Mouse (Mus musculus) heart, postnatal 4 days (tissue): ENCODE data around the gene Reck. TPM values are rescaled to one million over a fixed set of nuclear protein-coding genes. Genes with fewer than 3 reads are reported as not detected.

Source experiments
- DNase-seq: peaks from one replicate; pipeline ENCODE4 v3.0.0; 2021
- total RNA-seq, 2 experiments: library from RNA; stranded (reverse); gene quantifications; 2 replicates each; pipeline ENCODE4 v1.2.3; 2021

Gene Reck
- 10 to 100 TPM; 11.7 to 11.9 TPM for total RNA-seq

GRCm38 (mm10) chr4:43875160-43875918 is at the start of gene Reck:
Gene Reck, plus strand, starts transcription at chr4:43875530.
- peak; percentile 91 for DNase-seq

- DNase-seq: no peak
These were observed 46.5 kb upstream of the Reck start for GRCm38 (mm10) chr4:43828806-43829205.

GRCm38 (mm10) chr4:43832031-43832430 is 43.3 kb upstream of the Reck start:
- DNase-seq: no peak

GRCm38 (mm10) chr4:43833752-43834151 is 41.6 kb upstream of the Reck start:
- no peak for DNase-seq

- no peak for DNase-seq
These were observed 40.6 kb upstream of the Reck start for GRCm38 (mm10) chr4:43834749-43835148.

GRCm38 (mm10) chr4:43838326-43838725 is 37.0 kb upstream of the Reck start:
- DNase-seq: no peak

- DNase-seq: no peak
These were observed 35.2 kb upstream of the Reck start, which contains the start of gene Olfr157 for GRCm38 (mm10) chr4:43840101-43840500. Gene Olfr157, minus strand, starts transcription at chr4:43840201.

GRCm38 (mm10) chr4:43851265-43851664 is 24.1 kb upstream of the Reck start, which contains the start of gene Olfr155:
Gene Olfr155, plus strand, starts transcription at chr4:43851565.
- DNase-seq: no peak

- no peak for DNase-seq
These were observed 21.2 kb upstream of the Reck start for GRCm38 (mm10) chr4:43854101-43854500.

- no peak for DNase-seq
These were observed 15.4 kb upstream of the Reck start for GRCm38 (mm10) chr4:43859886-43860285.

- peak; percentile 80 for DNase-seq
These were observed 14.4 kb upstream of the Reck start for GRCm38 (mm10) chr4:43860744-43861519.

- DNase-seq: no peak
These were observed 12.0 kb upstream of the Reck start for GRCm38 (mm10) chr4:43863298-43863697.

GRCm38 (mm10) chr4:43869821-43870220 is 5.5 kb upstream of the Reck start:
- no peak for DNase-seq

- DNase-seq: no peak
These were observed 829 bp upstream of the Reck start for GRCm38 (mm10) chr4:43874501-43874900.

- DNase-seq: peak; percentile 23
These were observed 635 bp downstream of the Reck start for GRCm38 (mm10) chr4:43875919-43876411.

- no peak for DNase-seq
These were observed 1.9 kb downstream of the Reck start for GRCm38 (mm10) chr4:43877230-43877629.

- no peak for DNase-seq
These were observed 2.9 kb downstream of the Reck start for GRCm38 (mm10) chr4:43878121-43878776.

GRCm38 (mm10) chr4:43879566-43879965 is 4.2 kb downstream of the Reck start:
- DNase-seq: no peak

- no peak for DNase-seq
These were observed 8.9 kb downstream of the Reck start for GRCm38 (mm10) chr4:43884196-43884595.

- DNase-seq: no peak
These were observed 15.9 kb downstream of the Reck start for GRCm38 (mm10) chr4:43891247-43891646.

- DNase-seq: no peak
These were observed 21.9 kb downstream of the Reck start for GRCm38 (mm10) chr4:43897209-43897608.

- DNase-seq: no peak
These were observed 23.9 kb downstream of the Reck start for GRCm38 (mm10) chr4:43899197-43899596.

GRCm38 (mm10) chr4:43903690-43904089 is 28.4 kb downstream of the Reck start:
- no peak for DNase-seq
